Comparison of ENCODE assay signal across 10 mouse cellular contexts in the genomic region with DNA sequence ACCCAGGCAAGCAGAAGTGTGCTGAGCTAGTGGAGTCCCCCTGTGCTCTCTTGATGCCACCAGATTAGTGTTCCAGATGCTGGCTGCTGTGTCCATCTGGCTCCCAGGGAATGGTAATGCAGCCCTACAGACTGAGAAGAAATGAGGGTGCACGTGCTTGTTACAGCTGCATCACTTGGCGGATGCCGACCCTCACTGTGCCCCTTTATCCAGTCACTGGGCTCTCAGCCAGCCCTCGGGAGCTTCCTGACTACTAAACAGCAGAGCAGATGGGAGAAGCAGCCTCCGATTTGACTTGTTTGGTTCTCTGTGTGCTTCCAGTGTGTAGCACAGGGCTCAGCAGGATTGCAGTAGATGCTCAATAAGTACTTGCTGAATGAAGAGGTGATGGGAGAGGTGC.
DNase-seq lines count a peak whose midpoint lies in the region; ATAC-seq and TF ChIP-seq lines count a peak whose summit lies in the region.
"Had no signal": no experiment of that assay in that cellular context is flagged by ENCODE, and none has a peak within 500 bp of the region (broad histone marks: within the 10 kb centered on the region; RNA-seq: fewer than 3 reads in every experiment).

No protein-coding gene starts in this region.

- no peak overlapping the region for H3K4me2 ChIP-seq in lung, embryonic 14.5 days

- H3K27ac ChIP-seq in lung, embryonic 14.5 days (ENCODE audit: low read depth), result no peak overlapping the region

- H3K27me3 ChIP-seq in lung, embryonic 14.5 days (ENCODE audit: insufficient read depth, low read length), result no peaks in the 10 kb centered on the region

- no peaks in the 10 kb centered on the region for H3K9me3 ChIP-seq in lung, embryonic 14.5 days (ENCODE audit: low read depth, low read length)

- 32% methylated on average over 5 of the region's 5 CpGs for WGBS in lung, embryonic 14.5 days

- H3K9ac ChIP-seq in lung, embryonic 14.5 days, result no peak overlapping the region

- no peaks in the 10 kb centered on the region for H3K36me3 ChIP-seq in lung, embryonic 14.5 days (ENCODE audit: insufficient read depth)

- H3K4me3 ChIP-seq in lung, embryonic 14.5 days (ENCODE audit: low read depth, low read length), result no peak overlapping the region

- no peaks in the 10 kb centered on the region for H3K4me1 ChIP-seq in lung, embryonic 14.5 days (ENCODE audit: insufficient read depth)

- ATAC-seq in lung, embryonic 14.5 days (ENCODE audit: insufficient read depth), result 0 out of 2 replicates have a peak, but pooled peaks have one; percentile 21
- ATAC-seq: activated CD4-positive, CD25-positive, alpha-beta regulatory T cell, adult 4 months had no signal

- TF ChIP-seq CTCF in lung, embryonic 14.5 days (IDR thresholded peaks at IDR 0.05; ENCODE audit: low read depth), result no peak

- peak; percentile 60 for DNase-seq in lung, embryonic 14.5 days
- no peak for DNase-seq in lung, postnatal 4 days
- DNase-seq in frontal cortex, postnatal 10 days (ENCODE audit: low spot score in 2 of 2), result peak; percentile 48 to 52
- peak; percentile 70 to 76 for DNase-seq in layer of hippocampus, postnatal 10 days (ENCODE audit: low spot score in 2 of 2)
- peak; percentile 5 to 6 for DNase-seq in right cerebral cortex, postnatal 36 days (ENCODE audit: low spot score in 2 of 2)
- DNase-seq in heart, adult 11 months, result no peak
- DNase-seq in kidney, postnatal 10 days, result no peak
- DNase-seq: kidney, postnatal 25 days; thymus, postnatal 36 days had no signal

Comparison
In these comparisons a context has a peak if more than half of its experiments do, and no peak if none do; other contexts are left out.
1. DNase-seq: peak in lung, embryonic 14.5 days (single experiment), frontal cortex, postnatal 10 days (2 of 2), layer of hippocampus, postnatal 10 days (2 of 2) and right cerebral cortex, postnatal 36 days (2 of 2); none in lung, postnatal 4 days (0 of 2), heart, adult 11 months (single experiment) and kidney, postnatal 10 days (single experiment).